Mouse (Mus musculus) myocyte (in vitro differentiated cells): ENCODE results near the gene Ddx10. TPM values are rescaled to one million over a fixed set of nuclear protein-coding genes. Genes with fewer than 3 reads are reported as not detected.

Experiments
- H3K27me3 ChIP-seq: one replicate; pipeline ENCODE4 v1.6.1; 2011; ENCODE audit not compliant: control insufficient read depth, insufficient read depth, insufficient read length
- H3K36me3 ChIP-seq: one replicate; pipeline ENCODE4 v1.6.1; 2011; ENCODE audit not compliant: control insufficient read depth, insufficient read depth
- H3K4me2 ChIP-seq: one replicate; pipeline ENCODE4 v1.6.1; 2011; ENCODE audit warnings: low read depth, control low read depth
- H3K4me3 ChIP-seq: one replicate; pipeline ENCODE4 v1.5.1; 2011; ENCODE audit warnings: mild to moderate bottlenecking, control low read depth, moderate library complexity
- H3K79me2 ChIP-seq: one replicate; pipeline ENCODE4 v1.6.1; 2011; ENCODE audit not compliant: control insufficient read depth, insufficient read depth
- H3ac ChIP-seq: one replicate; pipeline ENCODE4 v1.6.1; 2011; ENCODE audit not compliant: control insufficient read depth, insufficient read length
- CEBPB ChIP-seq: IDR thresholded peaks from 2 replicates; pipeline ENCODE4 v1.6.1; 2011; ENCODE audit warnings: mild to moderate bottlenecking, moderate library complexity; ENCODE audit not compliant: poor library complexity, insufficient read depth, severe bottlenecking
- E2F4 ChIP-seq: IDR thresholded peaks from one replicate; pipeline ENCODE4 v1.6.1; 2011; ENCODE audit warnings: mild to moderate bottlenecking, control low read depth, moderate library complexity; ENCODE audit not compliant: insufficient read depth
- MAX ChIP-seq: IDR thresholded peaks from one replicate; pipeline ENCODE4 v1.6.1; 2011; ENCODE audit warnings: low read depth, mild to moderate bottlenecking, control low read depth
- MYOD1 ChIP-seq, 3 experiments: IDR thresholded peaks; one replicate each; pipeline ENCODE4 v1.6.1; 2011; ENCODE audit warnings: control low read depth in 2 of 3, low read depth in 2 of 3, mild to moderate bottlenecking in 2 of 3, moderate library complexity in 1 of 3; ENCODE audit not compliant: insufficient read length in 2 of 3, control insufficient read depth in 1 of 3
- MYOG ChIP-seq, 3 experiments: IDR thresholded peaks; one replicate each; pipeline ENCODE4 v1.6.1; 2011; ENCODE audit warnings: control low read depth in 2 of 3, low read depth in 2 of 3, mild to moderate bottlenecking in 2 of 3; ENCODE audit not compliant: insufficient read length in 2 of 3, control insufficient read depth in 1 of 3, insufficient read depth in 1 of 3
- POLR2A ChIP-seq: IDR thresholded peaks from one replicate; pipeline ENCODE4 v1.6.1; 2011; ENCODE audit warnings: low read depth, mild to moderate bottlenecking, control low read depth, moderate library complexity; ENCODE audit not compliant: insufficient read length
- POLR2AphosphoS2 ChIP-seq: IDR thresholded peaks from one replicate; pipeline ENCODE4 v1.6.1; 2011; ENCODE audit warnings: low read depth, control low read depth; ENCODE audit not compliant: insufficient read length
- REST ChIP-seq: IDR thresholded peaks from one replicate; pipeline ENCODE4 v1.6.1; 2011; ENCODE audit warnings: mild to moderate bottlenecking, control low read depth, moderate library complexity; ENCODE audit not compliant: insufficient read depth, insufficient read length
- SRF ChIP-seq: IDR thresholded peaks from one replicate; pipeline ENCODE4 v1.6.1; 2011; ENCODE audit warnings: low read depth; ENCODE audit not compliant: control insufficient read depth, insufficient read length
- TCF12 ChIP-seq: IDR thresholded peaks from one replicate; pipeline ENCODE4 v1.6.1; 2011; ENCODE audit warnings: mild to moderate bottlenecking, control low read depth; ENCODE audit not compliant: poor library complexity, insufficient read depth, severe bottlenecking
- TCF3 ChIP-seq: IDR thresholded peaks from one replicate; pipeline ENCODE4 v1.6.1; 2011; ENCODE audit warnings: low read depth, control low read depth; ENCODE audit not compliant: insufficient read length
- USF1 ChIP-seq: IDR thresholded peaks from one replicate; pipeline ENCODE4 v1.6.1; 2011; ENCODE audit warnings: low read depth, mild to moderate bottlenecking, control low read depth, moderate library complexity
- polyA plus RNA-seq: library from polyadenylated mRNA; unstranded; fragments of >200 nt; fragmentation: generic; extraction: Trizol; gene quantifications from one replicate; pipeline ENCODE4 v1.2.1, GENCODE M21; 2012; ENCODE audit warnings: missing spikeins

Gene Ddx10
- polyA plus RNA-seq, 1 experiment, result 7.5 TPM

DNA sequence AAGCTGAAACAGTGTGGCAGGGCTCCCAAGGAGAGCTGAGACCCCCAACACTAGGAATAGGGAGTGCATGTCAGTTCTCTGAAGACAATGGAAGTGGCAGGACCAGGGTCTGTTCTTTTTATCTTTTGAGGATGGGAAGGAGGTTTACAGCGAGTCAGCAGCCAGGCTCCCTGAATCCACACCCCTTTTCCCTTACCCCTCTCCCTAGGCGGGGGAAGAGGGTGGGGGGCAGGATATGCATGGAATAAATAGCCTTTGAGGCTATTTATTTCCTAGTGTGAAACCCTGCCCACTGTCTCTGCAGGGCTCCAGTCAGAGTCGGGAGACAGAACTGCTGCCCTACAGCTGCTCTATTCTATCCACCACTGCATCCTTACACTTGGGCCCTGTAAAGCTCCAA is 9.9 kb upstream of the Ddx10 start:
- Histone ChIP-seq H3K27me3 (no peaks in the 10 kb centered on the region), H3ac (no peak overlapping the region), H3K4me2 (no peak overlapping the region), H3K79me2 (no peaks in the 10 kb centered on the region), H3K4me3 (no peak overlapping the region), H3K36me3 (no peaks in the 10 kb centered on the region)
- TF ChIP-seq CEBPB (no peak), MAX (no peak), TCF12 (no peak), REST (no peak), E2F4 (no peak), POLR2AphosphoS2 (no peak), SRF (no peak), USF1 (no peak), MYOG (IDR thresholded peaks at IDR 0.05; ENCODE audit: control insufficient read depth in 1 of 3, insufficient read depth in 1 of 3, insufficient read length in 2 of 3, low read depth in 2 of 3) (no peak)

DNA sequence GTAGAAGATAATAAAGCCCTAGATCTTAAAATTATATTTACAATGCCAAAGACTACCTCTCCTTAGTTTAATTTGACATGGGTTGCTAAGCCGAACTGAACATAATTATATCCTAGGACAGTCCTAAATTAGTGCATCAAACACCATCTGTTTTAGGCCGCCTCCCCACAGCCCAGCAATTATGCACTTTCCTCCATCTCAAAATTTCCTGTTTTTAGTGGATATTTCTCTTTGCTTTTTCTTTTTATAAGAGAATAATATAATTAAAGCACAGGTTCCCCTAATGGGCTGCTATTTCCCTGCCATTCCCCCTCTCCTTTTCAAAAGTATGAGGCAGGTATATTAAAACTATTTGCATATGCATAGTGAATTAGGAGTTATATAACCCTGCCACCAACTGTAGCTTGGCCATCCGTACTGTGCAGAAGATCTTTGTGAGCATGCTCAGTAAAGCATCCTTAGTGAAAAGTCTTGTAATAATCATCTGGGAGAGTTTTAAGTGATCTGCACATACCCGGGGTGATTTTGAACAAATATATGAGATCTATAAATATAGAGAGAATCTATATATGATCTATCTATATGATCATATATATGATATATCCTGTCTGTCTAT is 8.9 kb upstream of the Ddx10 start:
- H3K79me2 ChIP-seq, result no peaks in the 10 kb centered on the region
- no peak overlapping the region for H3K4me2 ChIP-seq
- TF ChIP-seq TCF12, result no peak
- TF ChIP-seq CEBPB, result no peak
- TF ChIP-seq E2F4, result no peak
- no peak for TF ChIP-seq SRF
- TF ChIP-seq REST, result no peak
- no peaks in the 10 kb centered on the region for H3K36me3 ChIP-seq
- no peaks in the 10 kb centered on the region for H3K27me3 ChIP-seq
- no peak overlapping the region for H3K4me3 ChIP-seq
- no peak overlapping the region for H3ac ChIP-seq

DNA sequence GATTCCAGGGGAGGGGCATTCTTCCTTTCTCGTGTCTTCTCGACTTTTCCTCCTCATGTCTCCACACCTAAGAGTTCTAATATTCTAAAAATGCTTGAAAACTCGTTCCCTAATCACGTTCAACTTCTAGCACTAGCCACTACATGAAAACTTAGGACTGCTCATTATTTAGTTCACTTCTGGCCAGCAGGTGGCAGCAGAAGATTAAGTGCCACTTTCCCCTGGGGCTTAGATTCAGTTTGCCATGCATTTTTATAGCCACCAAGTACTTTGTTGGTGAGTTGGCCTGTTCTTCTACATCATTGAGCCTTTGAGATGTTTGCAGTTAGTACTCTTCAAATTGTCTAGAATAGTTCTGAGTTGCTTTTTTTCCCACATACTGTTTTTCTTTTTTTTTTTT is 6.5 kb upstream of the Ddx10 start:
- Histone ChIP-seq H3ac (no peak overlapping the region), H3K4me2 (no peak overlapping the region), H3K36me3 (no peaks in the 10 kb centered on the region), H3K4me3 (no peak overlapping the region), H3K27me3 (no peaks in the 10 kb centered on the region), H3K79me2 (no peaks in the 10 kb centered on the region)
- TF ChIP-seq POLR2AphosphoS2 (no peak), MAX (no peak), E2F4 (no peak), CEBPB (no peak), TCF12 (no peak), REST (no peak), SRF (no peak)

DNA sequence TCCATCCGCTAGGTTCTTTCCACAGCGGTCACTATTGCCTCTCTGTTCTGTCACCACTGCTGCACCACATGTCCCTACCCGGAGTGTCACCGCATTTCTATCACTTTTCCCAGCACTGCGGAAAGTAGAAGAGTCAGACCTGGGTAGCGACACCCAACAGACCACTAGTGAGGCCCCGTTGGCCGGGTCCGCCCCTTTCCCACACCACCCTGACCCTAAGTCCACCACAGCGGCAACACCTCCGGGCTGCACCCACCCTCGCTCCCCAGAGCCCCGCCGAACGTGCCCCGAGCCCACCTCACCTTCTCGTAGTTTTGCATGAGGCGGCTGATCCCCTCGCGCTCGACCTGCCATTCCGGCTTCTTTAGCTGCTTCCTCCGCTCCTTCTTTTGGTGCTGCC is 337 bp downstream of the Ddx10 start:
- H3K36me3 ChIP-seq, result no peaks in the 10 kb centered on the region
- peak overlapping the region; percentile 86 for H3K4me3 ChIP-seq
- H3K79me2 ChIP-seq, result peaks cover 28% of the 10 kb centered on the region
- peak overlapping the region; percentile 75 for H3K4me2 ChIP-seq
- H3ac ChIP-seq, result peak overlapping the region; percentile 51
- H3K27me3 ChIP-seq, result no peaks in the 10 kb centered on the region
- TF ChIP-seq CEBPB (no peak), SRF (no peak), MAX (no peak), TCF3 (no peak), TCF12 (no peak), REST (no peak), POLR2AphosphoS2 (no peak), USF1 (no peak), E2F4 (no peak), POLR2A (no peak), MYOD1 (IDR thresholded peaks at IDR 0.05; ENCODE audit: control insufficient read depth in 1 of 3, insufficient read length in 2 of 3, low read depth in 2 of 3) (no peak), MYOG (IDR thresholded peaks at IDR 0.05; ENCODE audit: control insufficient read depth in 1 of 3, insufficient read depth in 1 of 3, insufficient read length in 2 of 3, low read depth in 2 of 3) (no peak)

DNA sequence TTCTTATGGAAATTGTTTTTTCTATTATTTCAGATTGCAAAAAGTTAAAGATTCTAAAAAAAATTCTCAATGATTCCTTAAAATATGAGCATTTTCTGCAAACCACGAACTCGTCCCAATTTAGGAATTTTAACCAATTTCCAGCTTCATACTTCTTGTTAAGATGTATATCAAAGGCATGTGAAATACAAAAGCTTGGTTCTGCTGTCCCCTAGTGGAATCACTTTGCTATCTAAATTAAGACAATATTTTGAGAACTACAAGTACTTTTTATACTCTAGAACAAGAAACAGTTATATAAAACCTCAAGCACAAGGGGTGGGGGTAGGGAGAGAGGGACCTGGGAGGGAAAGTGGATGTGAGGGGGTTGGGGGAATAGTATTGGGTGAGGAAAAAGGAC is 29.7 kb downstream of the Ddx10 start:
- no peak for TF ChIP-seq REST
- no peak for TF ChIP-seq CEBPB
- TF ChIP-seq USF1, result no peak
- no peak for TF ChIP-seq POLR2AphosphoS2
- no peak for TF ChIP-seq MYOG (IDR thresholded peaks at IDR 0.05; ENCODE audit: control insufficient read depth in 1 of 3, insufficient read depth in 1 of 3, insufficient read length in 2 of 3, low read depth in 2 of 3)
- TF ChIP-seq TCF3, result no peak
- no peak for TF ChIP-seq E2F4
- TF ChIP-seq SRF, result no peak
- no peak for TF ChIP-seq MAX
- no peak for TF ChIP-seq POLR2A
- TF ChIP-seq TCF12, result no peak
- no peak for TF ChIP-seq MYOD1 (IDR thresholded peaks at IDR 0.05; ENCODE audit: control insufficient read depth in 1 of 3, insufficient read length in 2 of 3, low read depth in 2 of 3)
- Histone ChIP-seq H3K4me3 (no peak overlapping the region), H3K36me3 (peaks cover 8% of the 10 kb centered on the region)

More for the DNA sequence above, 29.7 kb downstream of the Ddx10 start:
- H3K4me2 ChIP-seq, result no peak overlapping the region
- no peaks in the 10 kb centered on the region for H3K27me3 ChIP-seq
- no peak overlapping the region for H3ac ChIP-seq
- H3K79me2 ChIP-seq, result no peaks in the 10 kb centered on the region
